Mouse (Mus musculus): Measurements from ENCODE around the gene Ddb1. TPM values are rescaled to one million over a fixed set of nuclear protein-coding genes. Genes with fewer than 3 reads are reported as not detected.

The Ddb1 gene
- total and polyA plus RNA-seq, 2 experiments, result 63.5 to 128 TPM

- Histone ChIP-seq H3K9ac (ENCODE audit: low read depth, low read length) (no peak overlapping the region), H3K79me2 (ENCODE audit: control insufficient read depth, insufficient read depth, low read length) (no peaks in the 10 kb centered on the region), H3K27ac (replicated peaks; ENCODE audit: insufficient read depth, low read depth, low read length) (no peak overlapping the region), H3K36me3 (ENCODE audit: control insufficient read depth, insufficient read depth, low read length) (peaks cover 5% of the 10 kb centered on the region; the same call in 1 of the 2 replicates), H3K4me3 (ENCODE audit: insufficient read depth, low read depth, low read length) (no peak overlapping the region), H3K4me1 (ENCODE audit: control insufficient read depth, insufficient read depth, low read length) (peaks cover 3% of the 10 kb centered on the region; the same call in 1 of the 2 replicates), H3K27me3 (ENCODE audit: control insufficient read depth, insufficient read depth, low read length) (no peaks in the 10 kb centered on the region)
- 29% methylated on average over 2 of the region's 2 CpGs for WGBS
- peak; percentile 37 for DNase-seq (ENCODE audit: extremely low read depth, low read depth, low spot score)
- TF ChIP-seq POLR2A (IDR thresholded peaks at IDR 0.05; ENCODE audit: extremely low read depth, insufficient read depth, low read length) (no peak), CTCF (IDR thresholded peaks at IDR 0.05; ENCODE audit: low read depth, low read length) (peak; percentile 93)
Measured at GRCm38 (mm10) chr19:10665499-10665898, 60.4 kb downstream of the Ddb1 start.

DNA sequence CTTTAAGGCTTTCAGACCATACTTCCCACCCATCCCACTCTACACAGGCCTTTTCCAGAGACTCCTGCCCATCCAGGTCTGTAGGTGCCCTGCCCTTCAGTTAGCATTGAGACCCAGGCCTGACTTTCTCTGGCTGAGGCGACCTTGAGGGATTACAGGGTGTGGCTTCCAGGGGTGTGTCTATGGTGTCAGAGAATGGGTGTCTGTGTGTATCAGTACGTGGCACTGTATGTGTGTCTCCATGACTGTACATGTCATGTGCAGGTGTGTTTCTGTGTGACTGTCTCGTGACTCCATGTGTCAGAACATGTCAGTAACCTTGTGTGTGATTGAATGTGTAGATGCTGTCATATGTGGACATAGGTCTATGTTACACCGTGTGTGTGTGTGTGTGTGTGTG is 66.2 kb downstream of the Ddb1 start:
- no peak for DNase-seq (ENCODE audit: extremely low read depth, low read depth, low spot score)
- H3K27ac ChIP-seq (replicated peaks; ENCODE audit: insufficient read depth, low read depth, low read length), result no peak overlapping the region
- no peaks in the 10 kb centered on the region for H3K4me1 ChIP-seq (ENCODE audit: control insufficient read depth, insufficient read depth, low read length)
- no peak for TF ChIP-seq CTCF (IDR thresholded peaks at IDR 0.05; ENCODE audit: low read depth, low read length)
- no peak for TF ChIP-seq POLR2A (IDR thresholded peaks at IDR 0.05; ENCODE audit: extremely low read depth, insufficient read depth, low read length)
- H3K4me3 ChIP-seq (ENCODE audit: insufficient read depth, low read depth, low read length), result no peak overlapping the region
- H3K9ac ChIP-seq (ENCODE audit: low read depth, low read length), result no peak overlapping the region
- H3K27me3 ChIP-seq (ENCODE audit: control insufficient read depth, insufficient read depth, low read length), result no peaks in the 10 kb centered on the region
- no peaks in the 10 kb centered on the region for H3K79me2 ChIP-seq (ENCODE audit: control insufficient read depth, insufficient read depth, low read length)
- 88% methylated on average over 4 of the region's 4 CpGs for WGBS
- no peaks in the 10 kb centered on the region for H3K36me3 ChIP-seq (ENCODE audit: control insufficient read depth, insufficient read depth, low read length)

GRCm38 (mm10) chr19:10671854-10672417 is 66.8 kb downstream of the Ddb1 start:
- Histone ChIP-seq H3K79me2 (ENCODE audit: control insufficient read depth, insufficient read depth, low read length) (no peaks in the 10 kb centered on the region), H3K4me3 (ENCODE audit: insufficient read depth, low read depth, low read length) (no peak overlapping the region), H3K36me3 (ENCODE audit: control insufficient read depth, insufficient read depth, low read length) (no peaks in the 10 kb centered on the region), H3K9ac (ENCODE audit: low read depth, low read length) (no peak overlapping the region), H3K4me1 (ENCODE audit: control insufficient read depth, insufficient read depth, low read length) (no peaks in the 10 kb centered on the region), H3K27ac (replicated peaks; ENCODE audit: insufficient read depth, low read depth, low read length) (no peak overlapping the region), H3K27me3 (ENCODE audit: control insufficient read depth, insufficient read depth, low read length) (no peaks in the 10 kb centered on the region)
- TF ChIP-seq CTCF (IDR thresholded peaks at IDR 0.05; ENCODE audit: low read depth, low read length), result no peak
- no peak for TF ChIP-seq POLR2A (IDR thresholded peaks at IDR 0.05; ENCODE audit: extremely low read depth, insufficient read depth, low read length)
- DNase-seq (ENCODE audit: extremely low read depth, low read depth, low spot score), result no peak
- WGBS, result 84% methylated on average over 9 of the region's 9 CpGs

- DNase-seq (ENCODE audit: extremely low read depth, low read depth, low spot score), result no peak
- Histone ChIP-seq H3K36me3 (ENCODE audit: control insufficient read depth, insufficient read depth, low read length) (no peaks in the 10 kb centered on the region), H3K27ac (replicated peaks; ENCODE audit: insufficient read depth, low read depth, low read length) (no peak overlapping the region), H3K9ac (ENCODE audit: low read depth, low read length) (no peak overlapping the region), H3K4me1 (ENCODE audit: control insufficient read depth, insufficient read depth, low read length) (no peaks in the 10 kb centered on the region), H3K79me2 (ENCODE audit: control insufficient read depth, insufficient read depth, low read length) (no peaks in the 10 kb centered on the region), H3K27me3 (ENCODE audit: control insufficient read depth, insufficient read depth, low read length) (no peaks in the 10 kb centered on the region), H3K4me3 (ENCODE audit: insufficient read depth, low read depth, low read length) (no peak overlapping the region)
- TF ChIP-seq POLR2A (IDR thresholded peaks at IDR 0.05; ENCODE audit: extremely low read depth, insufficient read depth, low read length) (no peak), CTCF (IDR thresholded peaks at IDR 0.05; ENCODE audit: low read depth, low read length) (no peak)
- WGBS, result 91% methylated on average over 1 of the region's 1 CpGs
Measured at GRCm38 (mm10) chr19:10673275-10673674, 68.1 kb downstream of the Ddb1 start.

DNA sequence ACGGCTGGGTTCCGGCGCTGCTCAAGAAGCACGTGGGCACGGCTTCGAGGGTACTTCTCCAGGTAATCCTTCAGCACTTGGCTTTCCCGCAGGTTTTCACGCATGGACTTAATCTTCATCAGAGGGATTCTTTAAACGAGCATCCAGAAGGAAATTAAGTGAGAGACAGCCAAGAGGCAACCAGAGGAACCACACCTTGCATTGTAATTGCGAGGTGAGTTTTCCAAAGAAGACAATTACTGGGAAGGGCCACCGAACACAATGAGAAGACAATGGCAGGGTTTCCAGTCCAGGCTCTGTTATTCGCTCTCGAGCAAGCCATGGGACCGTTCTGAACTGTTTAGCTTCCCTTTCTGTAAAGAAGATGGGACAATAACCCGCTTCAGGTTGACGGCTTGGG is 71.5 kb downstream of the Ddb1 start:
- no peak for TF ChIP-seq POLR2A (IDR thresholded peaks at IDR 0.05; ENCODE audit: extremely low read depth, insufficient read depth, low read length)
- TF ChIP-seq CTCF (IDR thresholded peaks at IDR 0.05; ENCODE audit: low read depth, low read length), result no peak
- H3K79me2 ChIP-seq (ENCODE audit: control insufficient read depth, insufficient read depth, low read length), result no peaks in the 10 kb centered on the region
- 88% methylated on average over 16 of the region's 16 CpGs for WGBS
- no peak overlapping the region for H3K4me3 ChIP-seq (ENCODE audit: insufficient read depth, low read depth, low read length)
- no peaks in the 10 kb centered on the region for H3K27me3 ChIP-seq (ENCODE audit: control insufficient read depth, insufficient read depth, low read length)
- H3K36me3 ChIP-seq (ENCODE audit: control insufficient read depth, insufficient read depth, low read length), result no peaks in the 10 kb centered on the region
- no peak overlapping the region for H3K9ac ChIP-seq (ENCODE audit: low read depth, low read length)
- no peak for DNase-seq (ENCODE audit: extremely low read depth, low read depth, low spot score)
- H3K27ac ChIP-seq (replicated peaks; ENCODE audit: insufficient read depth, low read depth, low read length), result no peak overlapping the region
- no peaks in the 10 kb centered on the region for H3K4me1 ChIP-seq (ENCODE audit: control insufficient read depth, insufficient read depth, low read length)

GRCm38 (mm10) chr19:10677915-10678771 is 73.0 kb downstream of the Ddb1 start, which contains the start of gene Pga5:
Pga5 (minus strand) TSS chr19:10678071.
- 29% methylated on average over 6 of the region's 6 CpGs for WGBS
- no peaks in the 10 kb centered on the region for H3K79me2 ChIP-seq (ENCODE audit: control insufficient read depth, insufficient read depth, low read length)
- peak; percentile 46 for DNase-seq (ENCODE audit: extremely low read depth, low read depth, low spot score)
- no peaks in the 10 kb centered on the region for H3K4me1 ChIP-seq (ENCODE audit: control insufficient read depth, insufficient read depth, low read length)
- no peak within 1 kb of the TSS for H3K4me3 ChIP-seq (ENCODE audit: insufficient read depth, low read depth, low read length)
- no peak within 1 kb of the TSS for H3K27ac ChIP-seq (replicated peaks; ENCODE audit: insufficient read depth, low read depth, low read length)
- no peaks in the 10 kb centered on the region for H3K27me3 ChIP-seq (ENCODE audit: control insufficient read depth, insufficient read depth, low read length)
- TF ChIP-seq CTCF (IDR thresholded peaks at IDR 0.05; ENCODE audit: low read depth, low read length) (peak; percentile 97), POLR2A (IDR thresholded peaks at IDR 0.05; ENCODE audit: extremely low read depth, insufficient read depth, low read length) (no peak)
- no peaks in the 10 kb centered on the region for H3K36me3 ChIP-seq (ENCODE audit: control insufficient read depth, insufficient read depth, low read length)
- H3K9ac ChIP-seq (ENCODE audit: low read depth, low read length), result no peak within 1 kb of the TSS
